Mouse (Mus musculus) lung, postnatal 4 days (tissue): ENCODE data around the gene Pawr.
A peak's percentile ranks its signal among the peaks of the same experiment; 100 is the strongest.
"Not testable (repeated sequence)": the region's sequence is repeated elsewhere in the genome, so short reads cannot be mapped to it uniquely, and the experiment has no call there.

Source experiments
- DNase-seq, 2 experiments: peaks; one replicate each; pipeline ENCODE4 v3.0.0; 2021

The Pawr gene

DNA sequence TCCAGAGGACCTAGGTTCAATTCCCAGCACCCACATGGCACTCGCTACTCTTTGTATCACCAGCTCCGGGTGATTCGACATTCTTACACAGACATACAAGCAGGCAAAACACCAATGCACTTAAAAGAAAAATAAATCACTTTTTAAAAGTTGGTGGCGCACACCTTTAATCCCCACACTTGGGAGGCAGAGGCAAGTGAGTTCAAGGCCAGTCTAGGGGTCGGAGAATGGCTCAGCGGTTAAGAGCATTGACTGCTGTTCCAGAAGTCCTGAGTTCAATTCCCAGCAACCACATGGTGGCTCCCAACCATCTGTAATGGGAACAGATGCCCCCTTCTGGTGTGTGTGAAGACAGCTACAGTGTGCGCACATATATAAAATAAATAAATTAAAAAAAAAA lies 16.7 kb upstream of the Pawr start:
- DNase-seq: no peak

DNA sequence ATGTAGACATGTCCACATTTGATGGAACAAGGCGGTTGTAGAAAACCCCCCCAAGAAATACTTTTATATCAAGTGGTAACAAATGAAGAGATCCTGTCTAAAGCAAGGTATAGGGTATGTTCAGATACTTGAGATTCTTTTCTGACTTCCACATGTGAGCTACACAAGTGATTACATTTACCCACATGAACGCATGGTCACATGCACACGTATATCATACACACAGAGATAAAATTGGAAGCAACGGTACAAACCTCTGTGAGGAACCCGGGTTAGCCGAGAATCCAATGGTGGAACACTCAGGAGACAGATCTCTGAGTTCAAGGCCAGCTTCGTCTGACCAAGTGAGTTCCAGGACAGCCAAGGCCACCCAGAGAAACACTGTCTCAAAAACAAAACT lies 3.6 kb upstream of the Pawr start:
- no peak for DNase-seq

DNA sequence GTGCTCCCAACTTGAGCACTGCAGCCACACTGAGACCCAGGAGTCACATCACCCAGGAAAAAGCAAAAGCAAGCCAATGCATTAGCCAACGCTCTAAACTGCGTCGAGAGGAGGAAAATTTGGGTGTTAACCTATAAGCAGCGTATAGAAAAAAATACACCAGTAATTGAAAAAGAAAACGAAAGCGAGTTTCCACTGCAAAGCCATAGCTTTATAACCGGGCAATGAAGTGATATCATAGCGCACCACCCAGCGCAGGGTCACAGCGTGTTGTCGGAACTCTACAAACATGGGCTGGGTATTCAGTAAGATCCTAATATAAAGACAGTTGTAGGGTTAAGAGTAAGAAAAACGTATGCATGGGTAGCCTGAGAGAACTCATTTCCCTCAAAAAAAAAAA lies 2.9 kb upstream of the Pawr start:
- no peak for DNase-seq

DNA sequence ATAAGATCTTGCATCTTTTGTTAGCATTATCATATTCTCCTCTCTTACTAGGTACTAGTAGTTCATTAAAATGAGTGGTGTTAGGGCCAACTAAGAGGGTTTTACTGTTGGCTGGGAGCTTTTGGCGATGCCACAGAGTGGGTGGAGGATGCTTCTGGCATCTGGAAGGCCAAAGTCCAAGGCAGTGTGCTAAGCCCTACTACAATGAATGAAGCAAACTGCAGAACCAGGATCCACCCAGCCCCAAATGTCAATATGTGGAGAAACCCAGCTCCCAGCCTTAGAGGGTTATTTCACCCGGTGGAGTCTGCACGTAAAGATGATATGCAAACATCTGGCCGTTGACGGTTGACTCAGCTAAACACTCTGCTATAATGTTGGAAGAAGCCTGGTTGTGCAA lies 2.1 kb upstream of the Pawr start:
- no peak for DNase-seq

DNA sequence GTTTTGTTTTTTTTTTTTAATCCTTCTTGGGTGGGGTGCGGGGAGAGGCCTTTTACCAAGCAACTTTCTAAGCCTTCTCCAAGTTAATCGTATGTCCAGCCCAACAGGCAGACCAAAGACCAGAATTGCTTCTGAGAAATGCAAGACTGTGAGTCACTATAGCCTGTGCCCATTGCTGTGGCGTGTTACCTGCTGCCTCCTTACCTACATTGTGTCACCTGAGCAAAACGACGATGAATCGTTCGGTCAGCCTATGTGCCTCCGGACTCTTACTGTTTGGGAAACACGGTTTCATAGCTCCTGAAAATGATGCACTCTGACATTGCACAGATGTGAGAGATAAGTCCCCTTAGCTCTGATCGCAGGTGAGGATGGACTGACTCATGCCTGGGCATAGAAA lies 957 bp upstream of the Pawr start:
- no peak for DNase-seq

DNA sequence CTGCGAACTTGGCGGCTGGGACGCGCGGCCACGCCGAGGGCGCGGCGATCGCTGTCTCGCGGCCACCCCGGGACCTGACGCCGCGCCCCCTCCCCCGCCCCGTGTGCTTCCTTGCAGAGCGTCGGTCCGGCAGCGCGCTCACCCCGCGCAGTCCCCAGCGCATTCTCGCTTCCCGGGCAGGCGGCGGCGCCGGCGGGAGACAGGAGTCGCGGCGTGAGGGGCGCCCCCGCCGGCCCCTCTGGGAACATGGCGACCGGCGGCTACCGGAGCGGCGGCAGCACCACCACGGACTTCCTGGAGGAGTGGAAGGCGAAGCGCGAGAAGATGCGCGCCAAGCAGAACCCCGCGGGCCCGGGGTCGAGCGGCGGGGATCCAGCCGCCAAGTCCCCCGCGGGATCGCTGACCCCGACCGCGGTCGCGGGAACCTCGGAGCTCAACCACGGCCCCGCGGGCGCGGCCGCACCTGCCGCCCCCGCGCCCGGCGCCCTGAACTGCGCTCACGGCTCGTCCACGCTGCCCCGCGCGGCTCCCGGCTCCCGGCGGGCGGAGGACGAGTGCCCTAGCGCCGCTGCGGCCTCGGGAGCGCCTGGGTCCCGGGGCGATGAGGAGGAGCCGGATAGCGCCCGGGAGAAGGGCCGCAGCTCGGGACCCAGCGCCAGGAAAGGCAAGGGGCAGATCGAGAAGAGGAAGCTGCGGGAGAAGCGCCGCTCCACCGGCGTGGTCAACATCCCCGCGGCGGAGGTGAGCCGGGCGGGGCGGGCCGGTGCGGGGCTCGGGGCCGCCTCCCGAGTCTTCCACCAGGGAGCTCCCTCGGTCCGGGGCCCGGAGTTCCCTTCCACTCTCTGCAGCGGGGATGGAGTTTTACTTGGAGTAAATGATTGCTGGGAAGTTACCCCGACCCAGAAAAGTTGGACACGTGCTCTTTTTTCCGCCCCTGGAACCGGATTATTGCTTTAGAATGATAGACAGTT lies 935 bp downstream of the Pawr start:
- DNase-seq: peak; percentile 74 to 77

DNA sequence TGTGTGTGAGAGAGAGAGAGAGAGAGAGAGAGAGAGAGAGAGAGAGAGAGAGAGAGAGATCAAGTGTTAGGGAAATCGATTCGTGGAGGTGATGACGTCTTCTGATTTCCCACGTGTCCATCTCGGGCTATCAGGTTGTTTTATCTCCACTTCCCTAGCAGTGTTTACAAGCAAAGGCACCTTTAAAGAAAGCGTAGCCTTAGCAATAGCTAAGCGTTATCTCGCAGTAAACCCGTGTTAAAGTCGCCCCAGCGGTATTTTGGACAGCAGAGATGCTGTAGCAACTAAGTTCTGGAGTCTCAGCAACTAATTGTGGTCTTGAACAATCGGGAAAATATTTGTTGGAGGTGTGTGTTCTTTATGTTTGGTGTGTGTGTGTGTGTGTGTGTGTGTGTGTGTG lies 1.7 kb downstream of the Pawr start:
- DNase-seq: peak in 1 of 2 experiments; percentile 7

DNA sequence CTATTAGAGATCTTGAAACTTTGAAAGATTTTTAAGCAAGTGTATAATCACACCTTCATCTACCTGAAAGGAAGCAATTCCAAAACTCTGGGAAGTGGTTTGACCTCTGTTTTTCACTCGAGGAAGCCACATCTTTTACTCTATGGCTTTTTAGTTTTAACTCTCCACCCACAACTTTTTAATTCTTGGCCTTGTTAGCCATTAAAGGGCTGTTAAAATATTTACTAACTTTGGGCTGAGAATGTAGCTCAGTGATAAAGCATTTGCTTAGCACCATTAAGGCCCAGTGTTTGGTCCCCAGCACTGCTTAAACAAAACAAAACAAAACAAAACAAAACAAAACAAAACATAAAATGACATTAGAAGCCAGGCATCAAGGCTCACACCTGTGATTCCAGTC lies 2.2 kb downstream of the Pawr start:
- no peak for DNase-seq

DNA sequence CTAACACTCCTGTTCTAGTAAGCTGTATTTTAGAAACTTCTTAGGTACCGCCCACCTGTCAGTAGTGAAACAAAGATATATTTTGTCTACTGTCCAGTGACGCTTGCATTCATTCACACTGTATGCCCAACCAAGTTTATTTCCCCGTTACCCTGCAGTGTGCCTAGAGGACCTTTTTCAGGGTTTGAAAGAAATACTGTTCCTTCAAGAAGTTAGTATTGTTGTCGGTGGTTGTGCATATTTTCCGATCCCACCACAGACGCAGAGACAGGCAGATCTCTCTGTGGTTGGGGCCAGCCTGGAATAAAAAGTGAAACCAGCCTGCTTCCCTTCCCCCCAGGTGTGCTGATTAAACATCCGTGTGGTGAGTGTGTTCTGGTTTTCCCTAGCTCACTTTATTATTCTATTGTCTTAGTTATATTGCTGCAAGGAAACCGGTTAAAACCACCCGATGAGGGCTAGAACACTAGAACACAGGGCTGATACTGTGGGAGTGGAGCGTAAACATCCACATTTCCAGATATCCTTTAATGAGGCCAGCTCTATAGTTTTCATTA lies 3.9 kb downstream of the Pawr start:
- DNase-seq: no peak

DNA sequence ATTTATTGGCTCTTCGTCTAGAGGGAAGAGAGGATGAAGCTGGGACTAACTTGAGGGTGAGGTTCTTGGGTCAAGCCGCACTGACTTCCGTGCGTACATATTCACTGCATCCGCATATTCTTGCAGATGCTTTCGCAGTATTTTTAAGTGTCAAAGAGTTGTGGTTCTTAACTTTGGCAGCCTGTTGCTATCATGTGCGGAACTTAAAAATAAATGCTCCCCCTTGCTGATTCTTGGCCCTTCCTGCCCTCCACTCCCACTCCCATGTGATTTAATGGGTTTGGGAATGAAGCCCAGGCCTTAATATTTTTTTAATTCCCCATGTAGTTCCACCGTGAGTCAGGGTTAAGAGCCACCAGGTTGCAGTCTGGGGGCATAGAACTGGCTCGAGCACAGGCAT lies 4.7 kb downstream of the Pawr start:
- no peak for DNase-seq

DNA sequence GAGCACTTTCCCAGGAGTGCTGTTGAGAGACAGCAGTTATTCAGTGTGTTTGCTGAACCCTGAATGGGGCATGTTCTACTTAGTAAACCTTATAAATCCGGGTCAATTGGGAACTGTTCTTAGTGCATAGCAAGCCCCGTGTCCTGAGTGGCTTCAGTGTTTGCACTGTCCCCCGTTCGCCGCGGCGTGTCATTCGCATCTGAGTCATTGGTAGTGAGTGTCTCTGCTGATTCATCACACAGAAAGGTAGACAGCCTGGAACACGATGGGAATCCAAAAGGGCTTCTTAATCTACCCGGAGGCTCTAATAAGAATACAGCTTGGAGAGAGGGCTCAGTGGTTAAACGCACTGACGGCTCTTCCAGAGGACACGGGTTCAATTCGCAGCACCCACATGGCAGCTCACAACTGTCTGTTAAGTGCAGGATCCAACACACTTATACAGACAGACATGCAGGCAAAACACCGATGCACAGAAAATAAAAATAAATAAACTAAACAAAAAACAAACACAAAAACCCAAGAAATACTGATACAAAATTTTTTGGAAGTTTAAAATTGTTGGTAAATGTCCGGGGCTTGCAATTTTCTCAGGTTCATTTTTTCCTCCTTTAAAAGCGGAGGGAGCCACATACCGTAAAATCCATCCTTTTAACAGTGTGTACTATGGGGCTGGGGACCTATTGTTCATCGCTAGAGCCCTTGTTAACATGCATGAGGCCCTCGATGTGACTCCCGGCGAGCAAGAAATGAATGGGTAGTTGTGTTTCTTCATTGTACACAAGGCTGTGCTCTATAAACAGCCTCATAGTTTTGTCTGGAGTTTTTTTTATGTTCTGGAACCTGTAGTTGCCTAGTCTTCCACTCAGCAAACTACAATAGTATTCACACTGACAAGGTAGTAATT lies 6.4 kb downstream of the Pawr start:
- DNase-seq: no peak

DNA sequence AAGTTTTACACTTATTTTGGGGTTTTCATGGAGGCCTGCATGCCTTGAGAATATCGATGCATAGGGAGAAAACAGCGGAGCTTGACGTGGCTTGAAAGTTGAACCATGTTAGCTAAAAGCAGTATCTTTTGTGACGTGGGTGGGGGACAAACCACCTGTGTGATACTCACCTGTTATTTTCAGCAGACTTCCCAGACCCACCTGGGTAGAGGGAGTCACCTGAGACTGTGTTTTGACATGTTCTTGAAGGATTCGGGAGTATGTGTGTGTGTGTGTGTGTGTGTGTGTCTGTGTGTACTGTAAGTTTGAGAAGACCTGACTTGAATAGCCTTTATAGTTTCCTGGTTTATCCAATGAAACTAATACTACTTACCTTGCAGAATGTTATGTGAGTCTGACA lies 7.2 kb downstream of the Pawr start:
- no peak for DNase-seq

DNA sequence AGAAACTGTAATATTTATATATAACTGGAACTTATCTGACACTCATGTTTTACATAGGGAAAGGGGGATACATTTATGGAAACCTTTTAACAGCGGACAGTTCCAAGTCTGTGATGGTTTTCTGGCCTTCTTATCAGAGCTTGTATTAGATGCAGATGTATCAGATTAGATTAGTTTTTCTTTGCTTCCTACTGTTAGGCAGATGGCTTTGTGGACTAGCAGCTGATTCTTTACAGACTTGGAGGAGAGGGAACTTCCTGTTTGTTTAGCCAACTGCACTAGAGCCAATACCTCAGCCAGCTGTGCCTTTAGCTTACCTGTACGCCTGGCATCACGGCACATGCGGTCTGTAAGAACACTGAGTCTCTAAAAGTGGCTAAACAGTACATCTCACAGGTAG lies 8.0 kb downstream of the Pawr start:
- no peak for DNase-seq

DNA sequence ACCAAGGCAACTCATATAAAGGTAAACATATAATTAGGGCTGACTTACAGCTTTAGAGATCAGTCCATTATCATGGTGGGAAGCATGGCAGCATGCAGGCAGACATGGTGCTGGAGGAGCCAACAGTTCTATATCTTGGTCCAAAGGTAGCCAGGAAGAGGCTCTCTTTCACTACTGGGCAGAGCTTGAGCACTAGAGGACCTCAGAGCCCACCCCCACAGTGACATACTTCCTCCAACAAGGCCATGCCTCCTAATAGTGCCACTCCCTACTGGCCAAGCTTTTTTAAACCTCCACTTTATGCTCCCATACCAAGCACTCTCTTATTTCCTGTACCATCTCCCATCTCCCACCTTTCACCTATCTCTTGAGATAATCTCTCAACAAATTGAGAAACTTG lies 11.8 kb downstream of the Pawr start:
- DNase-seq: no peak

DNA sequence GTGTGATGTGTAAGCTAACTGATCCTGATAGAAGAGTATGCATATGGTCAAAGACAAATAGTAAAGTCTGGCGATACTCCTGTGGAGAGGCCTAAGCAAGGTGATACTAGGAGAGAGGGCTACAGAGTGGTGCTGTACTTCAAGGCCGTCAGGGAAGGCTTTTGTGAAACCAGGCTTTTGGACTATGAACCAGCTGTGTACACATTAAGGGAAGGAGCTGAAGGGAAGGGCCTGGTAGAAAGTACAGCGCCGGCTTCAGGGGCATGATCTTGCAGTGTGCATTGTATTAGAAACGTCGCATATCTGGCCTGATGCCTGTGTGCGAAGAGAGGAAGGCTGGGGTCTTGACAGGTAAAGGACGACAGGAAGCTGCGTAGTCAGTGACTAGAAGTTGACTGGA lies 13.2 kb downstream of the Pawr start:
- DNase-seq: no peak

DNA sequence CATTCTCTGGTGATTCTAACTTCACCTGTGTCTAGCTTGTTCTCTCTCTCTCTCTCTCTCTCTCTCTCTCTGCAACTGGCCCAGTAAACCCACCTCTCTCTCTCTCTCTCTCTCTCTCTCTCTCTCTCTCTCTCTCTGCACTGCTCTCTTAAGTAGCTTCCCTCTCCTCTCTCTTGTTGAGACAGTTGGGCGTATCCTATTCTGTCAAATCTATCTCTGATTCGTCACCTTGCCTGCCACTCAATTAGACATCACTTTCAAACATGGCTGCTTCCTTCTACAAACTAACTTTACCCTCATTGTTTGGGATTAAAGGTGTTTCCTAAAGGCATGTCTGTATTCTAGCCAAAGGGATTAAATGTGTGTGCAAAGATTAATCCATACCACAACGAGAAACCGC lies 14.4 kb downstream of the Pawr start:
- not testable (repeated sequence) for DNase-seq

DNA sequence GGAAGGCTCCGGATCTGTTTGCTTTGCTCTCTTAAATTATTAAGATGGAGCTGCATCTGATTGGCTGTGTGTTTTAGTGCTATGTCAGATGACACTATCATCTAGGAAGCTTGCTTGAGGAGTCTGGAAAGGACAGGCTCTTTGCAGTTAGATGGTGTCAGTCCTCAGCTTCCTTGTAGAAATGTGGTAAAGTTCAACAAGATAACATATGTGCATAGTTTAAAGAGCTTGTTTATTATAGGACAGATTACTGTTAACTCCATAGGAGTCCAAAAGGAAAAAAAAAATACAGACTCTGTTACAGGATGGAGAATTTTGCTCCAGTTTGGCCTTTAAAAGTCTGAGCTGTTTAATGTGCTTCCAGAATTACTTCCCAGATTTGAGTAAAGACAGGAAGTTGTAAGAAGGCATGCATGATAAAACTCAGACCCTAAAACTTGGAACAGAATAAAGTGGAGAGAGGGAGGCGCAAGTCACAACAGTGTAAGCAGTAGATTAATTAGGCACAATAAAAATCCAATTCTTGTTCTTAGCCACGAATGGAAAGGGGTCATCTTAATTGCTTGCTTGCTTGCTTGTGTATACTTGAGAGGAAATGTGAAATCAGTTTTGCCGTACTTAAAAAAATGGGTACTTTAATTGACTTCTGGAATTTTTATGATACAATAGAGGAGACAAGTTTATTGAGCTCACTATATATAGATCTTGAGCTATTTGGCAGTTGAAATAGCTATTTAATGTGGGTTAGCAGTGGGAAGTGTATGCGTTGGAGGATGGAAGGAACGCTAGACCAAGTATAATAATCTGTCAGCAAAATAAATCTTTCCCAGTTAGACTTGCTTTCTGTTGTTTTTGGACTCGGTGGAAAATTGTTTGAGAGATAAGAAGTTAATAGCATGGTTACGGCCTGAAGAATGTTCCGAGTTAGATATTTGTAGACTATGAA lies 18.5 kb downstream of the Pawr start:
- no peak for DNase-seq

DNA sequence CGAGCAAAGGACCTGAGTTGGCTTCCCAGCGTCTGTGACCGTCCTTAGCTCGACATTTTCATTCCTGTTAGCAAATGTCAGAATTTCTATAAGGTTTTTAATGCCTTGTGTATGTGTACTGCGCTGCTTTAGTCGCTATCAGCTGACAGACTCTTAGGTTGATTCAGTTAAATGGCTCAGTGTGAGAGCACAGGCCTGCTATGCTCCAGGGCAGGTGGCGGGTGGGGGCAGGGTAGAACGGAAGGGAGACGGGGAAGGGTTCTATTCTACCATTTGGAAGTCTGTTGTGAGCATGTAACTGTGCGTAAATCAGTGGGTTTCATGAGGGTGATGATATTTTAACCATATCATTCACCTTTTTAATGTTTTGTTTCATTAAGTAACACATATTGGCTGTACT lies 21.0 kb downstream of the Pawr start:
- no peak for DNase-seq

DNA sequence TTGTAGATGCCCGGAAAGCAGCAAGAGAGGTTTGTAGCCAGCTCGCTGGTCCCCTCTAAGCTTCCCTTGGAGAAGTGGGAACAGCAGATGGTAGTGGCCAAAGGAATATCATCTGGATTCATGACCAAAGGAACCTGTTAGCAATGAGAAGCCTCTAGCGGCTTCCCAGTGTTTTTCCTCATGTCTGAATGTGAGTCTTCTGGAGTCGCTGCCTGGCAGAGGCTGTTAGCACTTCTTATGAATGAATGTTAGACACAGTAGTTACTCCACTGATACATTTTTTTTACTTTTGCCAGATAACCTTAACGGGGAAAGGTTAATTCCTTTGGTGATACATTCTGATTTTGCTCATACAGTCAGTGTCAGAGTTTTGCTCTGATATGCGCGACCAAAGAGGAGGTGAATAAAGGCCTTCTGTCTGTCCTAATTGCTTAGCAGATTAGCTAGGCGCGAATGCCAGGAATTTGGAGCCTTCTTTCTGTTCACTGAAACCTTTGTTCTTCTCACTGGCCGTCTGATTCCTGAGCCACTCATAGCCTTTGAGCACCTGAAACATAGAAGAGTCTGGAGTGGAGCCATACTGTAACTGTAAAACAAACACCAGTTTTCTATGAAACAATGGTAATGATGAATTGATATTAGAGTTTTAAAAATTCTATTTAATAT lies 22.9 kb downstream of the Pawr start:
- no peak for DNase-seq

DNA sequence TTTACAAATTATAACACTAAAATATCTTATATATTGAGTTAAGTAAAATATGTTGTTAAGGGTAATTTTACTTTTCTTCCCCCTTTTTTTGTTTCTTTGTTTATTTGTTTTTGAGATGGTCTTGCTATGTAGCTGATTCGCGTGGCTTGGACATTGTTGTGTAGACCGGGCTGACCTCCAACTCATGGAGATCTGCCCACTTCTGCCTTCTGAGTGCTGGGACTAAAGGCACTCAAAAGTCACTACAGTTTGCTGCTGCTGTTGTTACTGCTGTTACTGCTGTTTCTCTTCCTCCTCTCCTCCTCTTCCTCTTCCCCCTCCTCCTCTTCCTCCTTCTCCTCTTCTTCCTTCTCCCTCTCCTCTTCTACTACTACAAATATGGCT lies 23.5 kb downstream of the Pawr start:
- no peak for DNase-seq

DNA sequence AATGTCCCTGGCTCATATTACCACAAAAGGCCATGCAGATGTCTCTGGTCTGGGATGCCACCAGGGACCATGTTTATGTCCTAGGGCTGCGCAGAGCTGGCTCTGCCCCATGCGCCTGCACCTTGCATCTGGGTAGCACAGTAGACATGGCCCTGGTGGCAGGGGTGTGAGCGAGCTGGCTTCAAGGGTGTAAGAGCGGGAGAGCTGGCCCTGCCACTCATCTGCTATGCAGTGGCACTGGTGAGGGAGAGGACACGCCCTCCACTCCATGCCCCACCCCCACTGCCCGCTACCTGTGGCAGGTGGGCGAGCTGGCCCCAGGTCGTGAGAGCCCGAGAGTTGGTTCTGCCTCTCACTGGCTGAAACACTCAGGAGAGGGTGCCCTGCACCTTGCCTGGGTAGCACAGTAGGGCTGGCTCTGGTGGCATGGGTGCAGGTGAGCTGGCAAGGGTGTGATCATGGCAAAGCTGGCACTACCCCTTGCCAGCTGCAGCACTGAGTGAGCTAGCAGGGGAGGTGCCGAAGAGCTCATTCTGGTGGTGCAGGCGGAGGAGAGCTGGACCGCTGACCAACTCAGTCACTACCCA lies 24.8 kb downstream of the Pawr start:
- no peak for DNase-seq

DNA sequence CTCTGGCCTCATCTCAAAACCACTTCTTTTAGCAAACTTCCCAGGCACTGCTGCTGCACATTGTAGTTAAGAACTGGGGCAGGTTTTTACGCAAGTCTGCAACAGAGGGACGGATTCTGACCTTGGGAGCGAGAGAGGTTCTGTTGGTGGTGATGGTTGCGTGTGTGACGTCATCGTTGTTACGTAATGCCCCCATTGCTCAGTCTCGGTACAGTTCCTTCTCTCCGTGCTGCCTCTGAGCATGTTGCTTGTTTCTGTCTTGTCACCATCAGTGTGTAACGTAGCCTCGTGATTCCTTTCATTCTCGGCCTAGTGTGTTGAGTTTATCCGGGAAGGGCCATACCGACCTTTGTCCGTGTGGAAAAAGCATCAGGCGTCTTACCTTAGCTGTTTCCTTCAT lies 28.1 kb downstream of the Pawr start:
- DNase-seq: no peak
